Mouse (Mus musculus) heart, postnatal 0 days (tissue): ENCODE data around the gene Rad9b.

Experiments
- CTCF ChIP-seq: IDR thresholded peaks from 2 replicates; pipeline ENCODE4 v1.5.1; 2016; ENCODE audit warnings: antibody characterized with exemption, control low read depth, low read depth
- EP300 ChIP-seq: IDR thresholded peaks from 2 replicates; pipeline ENCODE4 v1.6.1; 2016; ENCODE audit warnings: antibody characterized with exemption, low read depth

GRCm38 (mm10) chr5:122280827-122281462 lies 73.1 kb downstream of the Rad9b start:
- no peak for TF ChIP-seq CTCF
- no peak for TF ChIP-seq EP300
